Mouse (Mus musculus) B cell, adult 2 months (primary cell): ENCODE results near the gene Apob.
"Not testable (repeated sequence)": the region's sequence is repeated elsewhere in the genome, so short reads cannot be mapped to it uniquely, and the experiment has no call there.

Source experiments
- DNase-seq, 2 experiments: peaks; one replicate each; pipeline ENCODE4 v3.0.0; 2022

Gene Apob

DNA sequence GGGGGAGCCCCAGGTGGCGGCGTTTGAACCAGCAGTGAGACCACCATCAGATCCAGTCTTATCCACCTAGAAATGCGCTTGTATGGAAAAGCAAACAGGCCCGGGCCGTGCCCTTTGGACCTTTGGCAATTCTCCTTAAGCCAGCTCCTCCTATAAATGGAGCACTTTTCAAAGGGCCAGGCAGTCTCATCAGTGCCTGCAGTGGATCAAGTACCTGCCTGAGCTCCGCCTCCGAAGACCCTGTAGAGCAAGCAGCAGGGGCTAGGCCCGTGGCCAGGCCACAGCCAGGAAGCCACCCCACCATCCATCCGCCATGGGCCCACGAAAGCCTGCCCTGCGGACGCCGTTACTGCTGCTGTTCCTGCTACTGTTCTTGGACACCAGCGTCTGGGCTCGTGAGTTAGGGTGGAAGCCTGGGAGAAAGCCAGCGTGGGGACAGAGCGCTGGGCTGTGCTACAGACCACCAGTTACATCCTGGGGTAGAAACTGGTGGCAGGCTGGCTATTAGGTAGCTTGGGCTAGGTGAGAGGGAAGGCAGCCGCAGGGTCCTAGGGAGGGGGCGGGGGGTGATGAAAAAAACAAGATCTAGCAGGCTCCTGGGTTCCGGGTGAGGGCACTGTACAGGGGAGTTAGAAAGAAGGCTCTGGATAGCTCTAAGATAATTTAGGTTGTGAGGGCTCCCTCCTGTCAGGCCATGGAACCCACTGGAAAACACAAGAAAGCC is at the start of gene Apob:
TSS of gene Apob (plus strand) at position 183 of the 724 bp plus-strand sequence.
- no peak for DNase-seq

DNA sequence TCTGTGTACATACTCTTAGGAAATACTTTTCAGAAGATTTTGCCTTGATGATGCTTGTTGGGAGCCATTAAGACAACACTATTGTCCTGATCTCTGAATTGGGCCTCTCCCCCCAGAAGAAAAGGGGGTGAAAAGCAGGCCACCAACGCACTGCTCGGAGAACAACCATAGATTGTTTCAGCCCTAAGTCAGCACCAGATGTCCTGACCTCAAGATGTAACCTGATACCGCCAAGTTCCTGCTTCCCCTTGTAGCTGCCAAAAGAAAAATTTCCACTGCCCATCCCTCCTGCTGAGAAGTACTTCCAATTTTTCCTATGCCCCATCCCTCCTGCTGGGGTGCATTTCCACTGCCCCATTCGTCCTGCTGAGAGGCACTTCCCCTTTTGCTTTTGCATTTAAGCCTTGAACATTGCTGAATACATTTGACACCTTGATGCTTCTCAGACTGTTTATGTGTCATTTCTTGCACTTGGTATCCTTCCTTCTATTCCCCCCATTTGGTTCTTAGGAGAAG is 45.0 kb upstream of the Apob start:
- no peak for DNase-seq

DNA sequence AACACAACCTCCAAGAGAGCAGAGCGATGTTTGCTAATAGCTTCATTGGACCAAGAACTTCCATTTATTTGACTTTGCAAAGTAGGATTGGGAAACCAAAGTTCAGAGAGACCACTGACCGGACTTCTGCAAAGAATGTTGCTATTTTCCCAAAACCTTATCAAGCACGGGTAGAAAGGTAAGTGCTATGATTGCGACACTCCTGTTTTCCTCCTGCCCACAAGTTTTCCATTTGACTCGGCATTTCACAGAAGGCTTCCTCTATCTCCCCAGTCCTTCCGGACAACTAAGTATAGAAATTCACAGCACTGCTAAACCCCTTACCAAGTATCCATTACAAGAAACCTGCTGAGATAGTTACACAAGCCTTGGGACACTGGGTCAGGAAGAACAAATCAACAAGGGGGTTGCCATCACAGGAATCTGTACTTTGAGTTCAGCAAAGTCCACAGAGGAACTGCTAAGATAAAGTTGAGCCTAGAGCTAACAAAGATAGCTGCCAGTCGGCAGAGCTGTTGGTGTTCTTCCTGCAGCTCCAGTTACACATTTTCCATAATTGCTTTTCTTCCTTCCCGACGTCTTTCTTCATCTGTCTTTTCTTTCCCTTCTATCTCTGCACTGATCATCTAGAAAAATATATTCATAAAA is 27.2 kb upstream of the Apob start:
- DNase-seq, result no peak

DNA sequence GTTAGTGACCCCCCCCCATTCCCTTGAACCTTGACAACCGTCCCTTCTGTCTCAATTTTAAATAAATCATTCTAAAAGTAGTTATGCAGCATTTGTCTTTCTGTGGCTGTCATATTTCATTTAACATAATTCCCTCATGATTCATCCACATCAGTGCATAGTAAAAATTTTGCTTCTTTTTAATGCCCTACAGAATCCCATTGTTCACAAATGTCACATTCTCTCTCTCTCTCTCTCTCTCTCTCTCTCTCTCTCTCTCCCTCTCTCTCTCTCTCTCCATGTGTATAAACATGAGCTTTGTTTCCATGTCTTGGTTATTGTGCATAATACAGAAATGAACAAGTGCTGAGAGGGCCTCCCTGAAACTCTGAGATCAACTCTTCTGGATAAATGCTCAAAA is 18.6 kb upstream of the Apob start:
- DNase-seq, result no peak

DNA sequence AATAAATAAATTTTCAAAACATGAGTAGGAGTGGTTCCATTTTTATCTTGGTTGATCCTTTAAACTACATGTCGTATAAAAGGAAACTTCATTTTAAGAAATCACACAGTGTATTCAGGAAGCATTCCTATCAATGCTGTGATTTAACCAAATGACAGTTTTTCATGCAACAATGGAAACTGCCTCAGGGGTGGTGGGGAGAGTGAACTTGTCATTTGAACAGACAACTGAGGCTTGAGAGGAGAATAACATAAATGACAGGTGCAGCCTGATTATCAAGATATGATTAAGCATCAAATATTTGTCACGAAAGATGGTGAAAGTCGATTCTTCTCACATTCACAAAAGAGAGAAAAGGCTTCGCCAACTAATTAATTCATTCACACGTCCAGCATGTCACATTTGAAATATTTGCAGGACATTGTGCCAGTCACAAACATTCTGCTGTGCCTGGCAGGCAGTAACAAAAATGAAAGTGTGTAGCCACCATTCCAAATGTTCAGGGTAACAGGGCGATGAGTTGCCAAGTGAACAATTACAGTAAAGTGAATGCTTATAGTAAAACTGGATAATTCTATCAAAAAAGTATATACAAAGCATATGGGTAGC is 18.0 kb upstream of the Apob start:
- no peak for DNase-seq

DNA sequence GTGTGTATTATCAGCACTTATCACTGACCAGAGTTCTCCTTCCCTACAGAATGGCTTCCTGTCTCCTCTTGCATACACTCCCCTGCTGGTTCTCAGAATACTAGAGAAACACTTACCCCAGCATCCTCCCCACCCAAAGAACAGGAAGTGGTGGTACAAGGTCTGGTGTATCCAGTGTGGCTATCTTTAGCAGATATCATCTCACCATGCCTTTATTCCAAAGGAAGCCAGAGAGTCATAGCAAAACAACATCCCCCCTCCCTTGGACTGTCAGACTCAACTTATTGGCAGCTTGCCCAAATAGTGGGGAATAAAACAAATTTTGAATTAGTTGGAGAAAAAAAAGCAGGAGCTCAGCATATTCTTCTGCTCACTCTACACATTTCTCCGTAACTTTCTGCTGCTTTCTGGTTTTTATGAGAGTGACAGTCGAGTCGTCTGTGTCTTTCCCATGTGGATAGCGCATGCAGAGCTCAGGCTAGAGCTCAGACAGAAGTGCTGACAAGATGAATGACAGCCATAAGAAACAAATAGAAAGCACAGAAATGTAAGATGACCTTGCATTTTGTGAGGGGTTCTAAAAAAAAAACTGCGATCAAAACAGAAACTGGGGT is 15.0 kb upstream of the Apob start:
- no peak for DNase-seq

DNA sequence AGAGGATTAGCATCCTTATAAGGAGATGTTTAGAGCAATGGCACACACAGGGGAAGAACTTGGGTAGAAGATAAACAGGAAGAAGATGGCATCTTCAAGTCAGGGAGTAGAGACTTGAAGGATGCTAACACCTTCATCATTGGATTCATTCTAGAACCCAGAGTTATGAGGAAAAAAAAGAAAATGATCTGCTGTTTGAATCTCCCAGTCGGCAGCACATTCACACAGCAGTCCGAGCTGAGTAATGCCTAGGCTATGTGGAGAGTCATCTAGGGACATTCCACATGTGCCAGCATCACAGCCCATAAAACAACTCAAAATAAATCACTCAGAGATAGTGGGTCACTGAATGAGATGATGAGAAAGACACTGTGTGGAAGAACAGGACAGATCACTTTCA is 10.2 kb upstream of the Apob start:
- DNase-seq, result no peak

DNA sequence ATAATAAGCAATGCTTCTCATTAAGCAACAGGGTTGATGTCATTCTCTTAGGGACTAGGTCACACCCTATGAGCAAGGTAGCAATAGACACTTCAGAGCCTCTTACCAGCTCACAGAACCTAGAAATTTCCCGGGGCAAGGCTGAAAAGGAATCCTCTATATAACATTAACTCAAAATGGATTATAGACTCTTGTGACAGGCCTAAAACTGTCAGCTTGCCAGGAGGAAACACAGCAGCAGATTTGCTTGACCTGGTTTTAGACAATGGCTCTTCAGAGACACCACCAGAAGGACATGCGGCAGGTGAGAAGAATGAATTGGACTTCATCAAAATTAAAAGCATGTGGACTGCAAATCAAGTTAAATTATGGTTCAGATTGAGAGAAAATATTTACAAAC is 7.1 kb upstream of the Apob start:
- DNase-seq, result no peak

DNA sequence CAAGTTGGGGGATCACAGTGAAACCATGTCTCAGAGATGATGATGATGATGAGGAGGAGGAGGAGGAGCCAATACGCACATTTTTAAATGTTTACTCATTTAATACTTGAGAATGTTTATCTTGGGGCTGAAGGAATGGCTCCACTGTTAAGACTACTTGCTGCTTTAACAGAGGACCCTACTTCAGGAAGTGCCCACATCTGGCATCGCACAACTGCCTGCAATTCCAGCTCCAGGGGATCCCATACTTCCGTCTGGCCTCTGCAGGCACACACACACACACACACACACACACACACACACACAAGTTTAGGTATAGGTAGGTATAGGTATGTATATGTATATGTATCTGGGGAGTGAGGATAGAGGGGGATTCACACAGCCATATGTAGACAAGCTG is 6.6 kb upstream of the Apob start:
- no peak for DNase-seq

DNA sequence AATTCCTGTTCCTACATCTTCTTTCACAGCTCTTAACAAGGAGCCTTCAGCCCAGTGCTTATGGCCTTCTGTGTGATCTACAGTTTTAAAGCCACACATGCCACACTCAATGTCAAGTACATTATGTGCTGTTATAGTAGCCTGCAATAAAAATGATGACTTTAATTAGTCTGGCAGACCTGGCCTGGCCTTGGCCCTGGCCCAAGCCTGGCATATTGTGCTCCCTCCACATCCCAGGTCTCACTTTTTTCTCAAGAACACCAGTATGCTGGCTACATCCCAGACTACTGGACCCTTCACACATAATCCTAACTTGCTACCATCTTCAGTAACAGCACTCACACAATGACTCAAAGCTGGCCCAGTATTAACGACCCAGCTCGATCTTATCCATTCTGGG is 5.7 kb upstream of the Apob start:
- no peak for DNase-seq

DNA sequence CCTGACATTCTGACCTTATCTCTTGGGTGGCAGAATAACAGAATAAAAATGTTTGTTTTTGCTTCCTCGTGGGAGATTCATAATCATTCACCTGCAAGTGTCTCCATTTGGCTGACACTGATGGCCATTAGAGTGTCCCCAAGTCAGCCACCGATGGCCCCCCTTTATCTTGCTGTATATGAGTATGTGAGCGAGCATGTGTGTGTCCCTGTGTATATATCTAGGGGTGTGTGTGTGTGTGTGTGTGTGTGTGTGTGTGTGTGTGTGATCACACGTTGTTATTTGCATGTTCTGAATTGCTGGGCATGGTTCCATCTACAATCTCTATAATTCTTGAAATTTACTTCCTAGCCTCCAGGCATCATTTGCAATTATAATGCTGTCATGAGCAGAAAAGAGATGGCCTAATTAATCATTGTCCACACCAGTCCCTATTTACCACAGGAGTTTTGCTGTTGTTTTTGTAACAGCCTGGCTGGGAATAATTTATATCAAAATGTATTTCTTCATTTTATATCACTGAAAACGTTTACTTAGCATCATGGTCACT is 3.6 kb upstream of the Apob start:
- DNase-seq, result no peak

DNA sequence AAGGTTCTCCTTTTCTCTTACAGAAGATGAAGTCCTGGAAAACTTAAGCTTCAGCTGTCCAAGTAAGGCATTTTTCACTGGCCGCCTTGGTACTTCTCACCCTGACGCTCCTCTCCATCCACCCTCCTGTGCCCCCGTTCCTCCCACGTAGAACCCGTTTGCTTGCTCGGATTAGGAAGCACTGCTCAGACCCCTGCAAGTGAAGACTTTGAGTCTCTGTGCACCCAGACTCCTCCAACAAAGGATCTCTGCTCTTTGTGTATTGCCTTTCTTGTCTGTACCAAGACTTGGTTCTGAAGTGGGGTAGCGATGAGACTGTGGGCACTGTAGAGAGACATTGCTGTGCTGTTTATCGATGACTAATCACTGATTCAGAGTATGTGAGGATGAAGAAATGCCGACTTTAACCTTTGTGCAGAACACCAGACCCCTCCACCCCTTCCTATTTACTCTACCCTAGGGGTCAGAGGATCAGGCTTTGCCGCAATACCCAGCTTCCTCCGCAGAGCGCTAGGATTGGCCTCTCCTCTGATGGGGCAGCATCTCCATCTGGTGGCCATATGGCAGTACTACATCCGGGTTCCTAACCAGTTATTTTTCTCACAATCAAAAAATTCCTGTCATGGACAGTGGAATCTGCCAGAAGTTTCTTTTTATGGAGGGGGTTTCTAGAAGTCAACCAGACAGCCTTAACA is 889 bp downstream of the Apob start:
- DNase-seq, result peak; percentile 11 to 18

DNA sequence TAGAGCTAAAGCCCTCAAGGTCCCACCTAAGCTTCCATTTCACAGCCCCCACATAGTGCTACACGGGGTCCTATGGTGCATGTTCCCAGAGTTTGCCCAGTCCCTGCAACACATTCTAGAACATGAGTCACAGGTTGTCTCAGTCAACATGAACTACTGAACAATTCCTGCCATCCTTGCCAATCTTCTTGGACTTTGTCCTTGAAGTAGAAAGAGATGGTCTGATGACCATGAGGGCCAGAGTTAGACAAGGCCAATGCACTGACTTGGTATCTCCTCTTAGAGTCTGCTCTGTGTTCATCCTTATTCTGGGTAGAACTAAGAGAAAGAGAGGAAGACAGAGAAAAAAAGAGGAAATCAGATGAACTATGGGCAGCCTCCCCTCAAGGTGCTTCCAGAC is 7.0 kb downstream of the Apob start:
- DNase-seq, result no peak

DNA sequence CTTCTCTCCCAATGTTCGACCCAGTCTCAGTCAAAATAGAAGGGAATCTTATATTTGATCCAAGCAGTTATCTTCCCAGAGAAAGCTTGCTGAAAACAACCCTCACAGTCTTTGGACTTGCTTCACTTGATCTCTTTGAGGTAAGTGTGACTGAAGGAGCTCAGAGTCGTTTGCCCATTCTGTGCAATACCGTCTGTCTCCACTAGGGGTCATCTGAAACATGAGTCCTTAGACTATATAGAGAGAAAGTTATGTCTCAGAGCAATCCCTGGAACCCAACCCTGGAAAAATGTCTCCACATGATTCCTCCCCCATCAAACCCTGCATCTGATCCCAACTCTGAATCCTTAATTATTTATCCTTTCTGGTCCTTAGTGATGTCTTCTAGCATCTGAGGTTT is 13.4 kb downstream of the Apob start:
- DNase-seq, result peak; percentile 36 to 44

DNA sequence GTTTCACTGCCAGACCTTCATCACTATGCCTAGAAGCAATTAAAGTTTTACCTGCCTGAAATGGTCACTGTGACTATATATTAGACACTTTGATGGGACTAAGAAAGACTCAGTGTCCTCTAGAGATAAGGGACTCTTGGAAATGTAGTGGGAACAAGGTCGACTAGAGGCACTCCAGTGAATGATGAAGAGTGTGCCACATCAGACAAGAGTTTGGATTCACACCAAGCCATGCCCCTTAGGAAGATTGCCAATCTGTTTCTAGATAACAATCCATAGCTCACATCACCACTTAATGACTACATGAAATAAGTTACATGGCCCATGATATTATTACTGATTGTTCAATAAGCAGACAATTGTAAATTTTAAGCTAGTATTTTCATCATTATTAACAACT is 14.1 kb downstream of the Apob start:
- no peak for DNase-seq

DNA sequence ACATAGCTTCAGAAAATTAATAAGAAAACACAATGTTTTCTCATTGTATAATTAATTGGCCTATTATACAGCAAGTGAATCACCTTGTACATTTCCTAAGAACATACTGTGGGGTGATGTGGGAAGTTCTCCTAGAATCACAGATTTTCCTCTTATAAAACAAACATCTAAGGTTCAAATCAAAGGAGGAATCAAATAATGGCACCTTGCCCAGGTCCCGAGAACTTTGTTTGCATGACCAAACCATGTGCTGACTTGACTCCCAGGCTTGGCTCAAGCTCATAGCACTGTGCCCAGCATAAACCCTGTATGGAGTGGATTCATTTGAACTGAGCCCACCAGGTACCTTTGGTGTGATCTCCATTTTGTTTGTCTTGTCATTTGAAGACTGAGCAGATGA is 43.5 kb downstream of the Apob start:
- DNase-seq, result no peak

DNA sequence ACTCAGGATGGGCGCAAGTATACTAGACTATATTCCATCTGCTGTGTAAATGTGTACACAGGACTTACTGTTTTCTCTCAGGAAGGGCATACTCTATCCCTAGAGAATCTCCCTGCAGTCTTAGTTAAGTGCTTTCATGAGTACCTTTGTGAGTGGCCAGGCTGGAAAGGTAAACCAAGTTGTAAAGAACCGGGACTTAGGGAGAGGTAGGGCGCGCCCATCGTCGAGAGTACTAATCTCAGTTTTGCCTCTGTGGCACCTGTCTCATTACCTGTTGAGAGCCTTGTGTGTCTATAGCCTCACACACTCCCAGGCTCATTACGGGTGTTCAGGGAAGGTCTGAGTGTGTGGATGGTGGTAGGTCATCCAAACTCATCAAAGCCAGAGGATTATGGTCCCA is 52.1 kb downstream of the Apob start:
- no peak for DNase-seq

DNA sequence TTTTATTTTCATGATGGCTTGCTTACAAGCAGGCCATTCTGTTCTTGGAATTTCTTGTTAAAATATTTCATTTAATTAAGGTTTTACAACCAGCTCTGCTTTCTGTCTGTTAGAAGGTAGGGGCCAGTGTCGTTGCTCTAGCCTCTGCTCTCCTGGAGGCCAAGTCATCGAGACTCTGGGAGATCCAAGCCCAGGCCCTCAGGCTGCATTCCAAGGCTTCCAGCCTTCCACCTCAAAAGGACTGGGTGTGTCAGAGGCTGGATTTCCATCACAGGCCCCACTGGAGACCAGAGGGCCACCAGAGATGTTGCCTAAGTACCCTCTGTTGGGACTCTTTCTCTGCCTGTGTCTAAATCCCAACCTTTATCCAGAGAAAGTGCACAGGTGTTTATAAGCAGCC is 52.6 kb downstream of the Apob start:
- no peak for DNase-seq

DNA sequence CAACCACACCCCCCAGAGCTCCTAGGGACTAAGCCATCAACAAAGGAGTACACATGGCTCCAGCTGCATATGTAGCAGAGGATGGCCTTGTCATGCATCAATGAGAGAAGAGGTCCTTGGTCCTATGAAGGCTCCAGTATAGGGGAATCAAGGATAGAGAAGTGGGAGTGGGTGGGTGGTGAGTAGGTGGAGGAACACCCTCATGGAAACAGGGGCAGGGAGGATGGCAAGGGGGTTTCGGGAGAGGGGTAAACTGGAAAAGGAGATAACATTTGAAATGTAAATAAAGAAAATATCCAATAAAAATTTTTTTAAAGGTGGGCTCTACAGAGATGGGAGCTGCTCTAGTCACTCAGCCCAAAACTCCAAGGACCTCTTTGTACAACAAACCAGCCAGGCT is 53.7 kb downstream of the Apob start:
- not testable (repeated sequence) for DNase-seq

DNA sequence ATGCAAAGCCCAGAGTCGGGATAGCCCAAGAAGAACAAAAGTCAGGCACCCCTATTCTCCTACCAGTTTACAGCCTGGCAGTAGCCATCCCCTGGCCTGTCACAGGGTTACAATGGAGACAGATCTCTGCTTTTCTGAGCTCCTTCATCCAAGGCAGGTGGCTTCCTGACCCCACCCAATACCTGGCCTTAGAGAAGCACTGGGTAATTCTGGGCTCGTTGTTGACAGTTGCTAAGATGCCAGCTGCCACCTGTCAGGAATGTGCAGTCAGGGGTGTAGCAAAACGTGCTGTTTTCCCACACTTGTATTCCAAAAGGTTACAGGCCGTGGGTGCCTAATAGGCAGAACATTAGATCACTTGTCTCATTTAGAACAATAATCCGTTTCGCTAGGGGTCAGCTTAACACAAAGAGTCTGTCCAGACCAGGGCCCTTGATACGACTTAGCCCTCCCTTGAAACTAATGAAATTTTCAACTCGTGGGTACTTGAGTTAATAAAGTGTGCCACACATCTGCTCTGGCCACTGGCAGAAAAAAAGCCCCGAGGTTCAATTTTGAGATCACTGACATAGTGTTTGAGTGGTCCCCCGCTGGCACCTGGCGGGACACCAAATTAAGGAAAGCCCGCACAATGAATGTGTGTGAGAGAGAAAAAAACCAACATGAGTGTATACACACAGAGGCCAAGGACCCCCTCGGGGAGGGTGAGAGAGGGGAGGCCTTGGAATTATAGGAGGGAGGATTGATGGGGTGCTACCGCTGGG is 54.3 kb downstream of the Apob start:
- no peak for DNase-seq

DNA sequence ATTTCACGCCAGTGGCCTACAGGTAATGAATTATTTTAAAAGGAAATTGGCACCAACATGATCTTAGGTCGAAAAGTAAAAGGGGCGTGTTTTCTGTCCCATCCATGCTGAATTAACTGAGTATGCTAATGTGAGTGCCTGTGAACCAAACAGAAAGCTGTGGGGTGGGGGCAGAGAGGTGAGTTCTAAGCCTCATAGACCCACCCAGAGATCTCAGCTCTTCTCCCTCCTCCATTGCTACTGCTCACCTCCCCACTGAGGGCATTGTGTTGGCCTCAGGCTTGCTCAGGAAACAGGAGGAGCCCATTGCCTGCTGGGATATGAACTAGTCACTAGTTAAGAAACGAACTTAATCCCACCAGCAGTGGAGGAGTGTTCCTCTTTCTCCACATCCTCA is 54.9 kb downstream of the Apob start:
- DNase-seq, result no peak

DNA sequence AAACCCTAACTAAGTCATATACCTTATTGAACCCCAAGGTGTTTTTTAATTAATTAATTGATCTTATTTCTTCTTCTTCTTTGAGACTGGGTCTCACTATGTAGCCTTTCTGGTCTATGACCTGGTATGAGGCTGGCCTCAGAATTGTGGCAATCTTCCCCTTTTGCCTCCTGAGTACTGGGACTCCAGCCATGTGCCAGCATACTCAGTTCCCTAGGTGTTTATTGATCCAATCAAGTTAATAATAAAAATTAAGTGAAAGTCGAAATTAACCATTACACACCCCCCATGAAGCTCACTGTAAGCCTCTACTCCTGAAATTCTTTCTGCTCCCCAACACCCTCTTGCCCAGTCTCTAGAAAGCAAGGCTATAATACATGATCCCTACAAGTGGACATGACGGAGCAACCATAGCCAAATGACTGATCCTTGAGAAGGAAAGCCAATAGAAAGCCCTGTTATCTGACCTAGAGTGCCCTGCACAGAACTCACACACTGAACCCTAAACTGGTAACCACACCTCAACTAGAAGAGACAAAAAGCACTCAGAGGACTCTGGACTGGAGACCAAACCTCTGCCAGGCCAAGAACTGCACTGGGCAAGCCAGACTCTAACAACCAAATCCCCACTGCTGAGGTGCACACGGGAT is 60.8 kb downstream of the Apob start:
- no peak for DNase-seq
